Mouse (Mus musculus): Measurements from ENCODE around the gene Tmem214. TPM values are rescaled to one million over a fixed set of nuclear protein-coding genes. Genes with fewer than 3 reads are reported as not detected.

The Tmem214 gene
- total RNA-seq, 1 experiment from 2014 or later = 12.0 TPM

DNA sequence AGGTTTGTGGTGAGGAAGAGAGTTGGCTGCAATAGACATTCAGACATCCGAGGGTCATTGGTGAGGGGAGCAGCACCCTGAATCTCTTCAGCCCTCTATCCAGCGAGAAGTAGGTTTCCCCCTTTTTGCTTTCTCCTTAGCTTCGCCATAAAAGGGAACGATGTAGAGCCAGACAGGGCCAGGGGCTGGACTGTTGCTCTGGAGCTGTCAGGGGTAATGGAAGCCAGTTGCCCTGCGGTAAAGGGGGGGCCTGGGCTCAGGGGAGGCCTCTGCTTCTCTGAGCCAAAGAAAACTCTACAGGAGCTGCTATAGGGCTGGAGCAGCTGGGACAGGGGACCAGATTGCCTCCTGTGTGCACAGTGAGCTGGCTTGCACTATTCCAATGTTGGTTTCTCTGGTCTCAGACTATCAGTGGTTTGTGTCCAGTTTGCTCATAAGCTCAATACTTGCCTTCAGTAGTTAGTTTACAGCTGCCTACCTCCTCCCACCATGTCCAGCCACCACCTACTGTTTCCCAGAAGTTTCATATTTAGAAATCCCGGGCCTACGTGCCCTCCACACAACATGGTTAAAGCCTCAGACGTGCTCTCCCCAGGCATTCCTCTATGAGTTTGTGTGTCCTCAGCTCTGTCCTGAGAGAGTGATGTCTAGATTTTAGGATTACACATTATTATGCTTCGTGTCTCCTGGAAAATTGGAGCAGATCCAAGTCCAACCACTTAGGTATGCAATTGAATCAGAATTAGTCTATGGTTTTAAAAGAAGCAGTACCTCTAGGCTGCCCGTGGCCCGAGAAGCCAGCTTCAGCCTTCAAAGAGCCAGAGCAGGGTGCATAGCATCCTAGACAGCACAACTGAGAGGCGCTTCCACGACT is 40.9 kb downstream of the Tmem214 start:
- ATAC-seq (replicated peaks in 1 of 2; ENCODE audit: insufficient read depth in 1 of 2, low FRiP score in 2 of 2, low TSS enrichment in 1 of 2, low read depth in 1 of 2, poor library complexity in 2 of 2, severe bottlenecking in 2 of 2) = no peak

DNA sequence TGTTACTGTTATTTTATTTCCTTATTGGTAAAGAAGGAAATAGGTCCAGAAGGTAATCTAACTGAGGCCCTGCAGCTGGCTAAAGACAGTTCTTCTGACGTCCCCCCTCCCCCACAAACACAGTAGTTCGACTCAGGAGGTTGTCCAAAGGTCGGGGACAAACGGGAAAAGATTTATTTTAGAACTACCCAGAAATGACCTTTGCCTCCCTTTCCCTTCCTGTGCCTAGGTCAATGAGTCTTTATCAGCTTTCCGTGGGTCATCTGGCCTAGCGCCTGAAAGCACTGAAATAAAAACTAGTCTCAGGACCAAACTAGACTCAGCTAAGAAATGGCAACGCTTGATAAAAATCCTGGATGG is 41.5 kb downstream of the Tmem214 start:
- ATAC-seq (replicated peaks in 1 of 2; ENCODE audit: insufficient read depth in 1 of 2, low FRiP score in 2 of 2, low TSS enrichment in 1 of 2, low read depth in 1 of 2, poor library complexity in 2 of 2, severe bottlenecking in 2 of 2) = no peak

DNA sequence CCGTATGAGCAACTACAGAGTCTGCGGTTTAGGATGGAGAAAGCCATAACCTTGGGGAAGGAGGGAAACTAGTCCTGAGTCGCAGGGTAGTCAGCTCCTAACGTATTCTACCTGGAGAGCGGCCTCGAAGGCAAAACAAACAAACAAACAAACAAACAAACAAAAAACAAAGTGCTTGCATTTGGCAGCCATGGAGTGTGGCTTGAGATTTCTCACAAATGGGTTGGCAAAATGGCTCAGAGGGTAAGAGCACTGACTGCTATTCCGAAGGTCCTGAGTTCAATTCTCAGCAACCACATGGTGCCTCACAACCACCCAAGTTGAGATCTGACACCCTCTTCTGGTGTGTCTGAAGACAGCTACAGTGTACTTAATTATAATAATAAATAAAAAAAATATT is 42.1 kb downstream of the Tmem214 start:
- ATAC-seq (replicated peaks in 1 of 2; ENCODE audit: insufficient read depth in 1 of 2, low FRiP score in 2 of 2, low TSS enrichment in 1 of 2, low read depth in 1 of 2, poor library complexity in 2 of 2, severe bottlenecking in 2 of 2) = no peak

DNA sequence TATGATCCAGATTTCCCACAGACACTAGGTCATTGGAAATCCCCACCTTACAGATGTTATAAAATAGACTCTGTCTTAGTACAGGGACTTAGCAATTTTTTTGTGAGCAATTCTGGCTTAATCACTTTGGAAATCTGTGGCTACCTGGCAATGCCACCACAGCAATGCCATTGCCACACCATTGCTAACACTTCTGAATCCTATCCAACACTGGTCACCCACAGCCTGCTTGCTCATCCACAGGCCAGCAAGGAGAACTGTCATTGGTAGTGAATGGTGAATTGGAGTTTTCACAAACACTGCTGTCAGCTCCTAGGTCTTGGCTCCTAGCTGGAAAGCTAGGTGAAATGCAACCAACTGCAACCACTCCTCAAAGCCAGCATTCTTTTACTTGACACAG is 42.7 kb downstream of the Tmem214 start:
- no peak for ATAC-seq (replicated peaks in 1 of 2; ENCODE audit: insufficient read depth in 1 of 2, low FRiP score in 2 of 2, low TSS enrichment in 1 of 2, low read depth in 1 of 2, poor library complexity in 2 of 2, severe bottlenecking in 2 of 2)

DNA sequence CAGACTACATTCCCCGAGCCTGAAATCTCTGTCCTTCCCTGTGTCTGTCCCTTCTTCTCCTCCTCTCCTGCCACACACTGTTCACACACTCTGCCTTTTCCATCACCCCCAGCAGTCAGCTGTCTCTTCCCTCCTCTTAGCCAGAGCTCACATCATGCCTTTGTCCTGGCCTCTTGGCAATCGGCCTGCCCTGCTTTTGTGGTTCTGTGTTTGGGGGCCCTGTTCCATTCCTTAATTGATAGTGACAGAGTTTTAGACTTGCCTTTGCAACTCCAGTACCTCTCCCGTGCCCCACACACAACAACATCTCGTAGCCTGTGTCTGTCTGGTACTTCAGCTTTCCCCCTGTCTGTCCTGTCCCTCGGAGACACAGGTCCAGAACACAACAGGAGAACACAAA is 44.3 kb downstream of the Tmem214 start:
- ATAC-seq (replicated peaks in 1 of 2; ENCODE audit: insufficient read depth in 1 of 2, low FRiP score in 2 of 2, low TSS enrichment in 1 of 2, low read depth in 1 of 2, poor library complexity in 2 of 2, severe bottlenecking in 2 of 2) = no peak

DNA sequence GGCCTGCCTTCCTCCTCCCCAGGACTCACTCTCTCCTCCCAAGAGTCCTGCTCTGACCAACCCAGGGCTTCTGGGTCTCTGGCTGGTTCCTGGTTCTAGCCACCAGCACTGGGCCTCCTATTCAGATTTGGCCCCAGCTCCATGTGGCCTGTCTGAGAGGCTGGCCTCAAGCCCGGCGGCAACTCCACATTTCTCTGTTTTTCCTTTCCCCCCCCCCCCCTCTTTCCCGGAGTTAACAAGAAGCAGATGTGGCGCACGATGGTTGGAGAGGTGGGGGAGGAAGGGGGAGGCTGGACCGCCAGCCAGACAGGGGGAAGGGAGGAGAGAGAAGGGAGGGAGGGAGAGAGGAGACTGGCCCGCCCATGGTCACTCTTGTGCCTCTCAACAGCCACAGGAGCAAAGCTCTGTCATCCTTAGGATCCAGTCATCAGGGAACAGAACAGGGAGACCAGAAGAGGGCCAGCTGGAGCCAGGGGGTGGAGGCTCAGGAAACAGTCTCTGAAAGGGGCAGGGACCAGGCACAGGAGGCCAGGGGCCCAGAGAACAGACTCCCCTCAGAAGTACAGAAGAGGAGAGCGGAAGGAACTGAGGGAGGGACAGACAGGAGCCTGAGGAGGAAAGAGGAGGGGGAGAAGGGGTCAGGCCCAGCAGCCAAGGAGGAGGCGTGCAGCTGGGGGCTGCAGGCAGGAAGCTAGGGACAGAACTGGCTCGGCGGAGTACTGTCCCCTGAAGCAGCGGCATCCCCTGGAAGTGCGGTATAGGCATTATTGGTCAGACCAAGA is 45.4 kb downstream of the Tmem214 start, which contains the start of gene Emilin1:
Gene Emilin1 (plus strand): TSS at position 343 of the 782 bp plus-strand sequence.
- ATAC-seq (replicated peaks in 1 of 2; ENCODE audit: insufficient read depth in 1 of 2, low FRiP score in 2 of 2, low TSS enrichment in 1 of 2, low read depth in 1 of 2, poor library complexity in 2 of 2, severe bottlenecking in 2 of 2) = peak; percentile 25 to 39; a peak in 3 of 4 replicates

DNA sequence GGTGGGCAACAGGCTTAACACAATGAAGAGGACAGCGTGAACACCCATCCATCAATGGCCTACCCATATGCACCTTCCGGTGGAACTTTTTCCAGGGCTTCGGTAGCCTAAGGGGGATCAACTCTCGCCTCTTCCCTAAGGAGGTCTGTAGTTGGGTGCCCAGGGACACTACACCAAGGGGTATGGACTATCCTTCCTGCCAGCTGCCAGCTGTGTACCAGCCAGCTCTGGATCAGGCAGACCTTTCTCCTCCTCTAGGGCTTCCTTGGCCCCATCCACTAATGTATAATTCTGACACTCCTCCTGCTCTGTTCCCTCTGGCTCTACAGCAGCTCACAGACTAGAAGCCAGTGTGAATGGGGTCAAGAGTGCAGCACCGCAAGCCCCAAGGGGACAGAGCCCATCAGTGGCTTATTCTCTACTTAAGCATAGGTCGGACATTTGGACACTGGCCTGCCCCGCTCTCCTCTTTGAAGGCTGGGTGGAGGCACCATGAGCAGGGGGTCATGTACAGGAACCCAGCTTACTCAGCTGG is 46.4 kb downstream of the Tmem214 start:
- no peak for ATAC-seq (replicated peaks in 1 of 2; ENCODE audit: insufficient read depth in 1 of 2, low FRiP score in 2 of 2, low TSS enrichment in 1 of 2, low read depth in 1 of 2, poor library complexity in 2 of 2, severe bottlenecking in 2 of 2)

DNA sequence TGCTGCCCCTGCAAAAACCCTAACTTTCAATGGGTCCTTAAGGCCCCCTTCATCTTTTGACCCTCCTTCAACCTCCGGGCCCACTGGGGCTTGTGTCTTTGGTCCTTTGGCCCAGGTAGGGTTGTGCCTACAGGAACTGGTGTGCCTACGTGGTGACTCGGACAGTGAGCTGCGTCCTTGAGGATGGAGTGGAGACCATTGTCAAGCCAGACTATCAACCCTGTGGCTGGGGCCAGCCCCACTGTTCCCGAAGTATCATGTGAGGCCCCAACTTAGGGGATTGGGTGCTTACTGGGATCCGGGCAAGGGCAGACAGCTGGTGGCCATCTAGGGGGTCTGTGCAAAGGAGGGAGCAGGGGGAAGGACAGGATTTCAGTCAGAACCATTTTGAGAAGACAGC is 47.0 kb downstream of the Tmem214 start:
- no peak for ATAC-seq (replicated peaks in 1 of 2; ENCODE audit: insufficient read depth in 1 of 2, low FRiP score in 2 of 2, low TSS enrichment in 1 of 2, low read depth in 1 of 2, poor library complexity in 2 of 2, severe bottlenecking in 2 of 2)

DNA sequence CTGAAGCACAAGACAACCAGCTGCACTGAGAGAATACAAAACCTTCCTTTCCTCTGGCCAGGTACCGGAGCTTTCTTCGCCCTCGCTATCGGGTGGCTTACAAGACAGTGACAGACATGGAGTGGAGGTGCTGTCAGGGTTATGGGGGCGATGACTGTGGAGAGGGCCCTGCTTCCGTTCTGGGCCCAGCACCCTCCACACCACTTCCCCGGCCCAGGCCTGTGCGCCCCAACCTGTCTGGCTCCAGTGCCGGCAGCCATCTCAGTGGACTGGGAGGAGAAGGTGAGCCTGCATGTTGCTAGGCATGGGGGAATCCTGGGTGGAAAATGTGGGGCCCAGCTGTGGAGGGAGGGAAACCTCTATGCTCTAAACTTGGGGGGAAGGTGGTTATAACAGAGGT is 47.6 kb downstream of the Tmem214 start:
- ATAC-seq (replicated peaks in 1 of 2; ENCODE audit: insufficient read depth in 1 of 2, low FRiP score in 2 of 2, low TSS enrichment in 1 of 2, low read depth in 1 of 2, poor library complexity in 2 of 2, severe bottlenecking in 2 of 2) = no peak

DNA sequence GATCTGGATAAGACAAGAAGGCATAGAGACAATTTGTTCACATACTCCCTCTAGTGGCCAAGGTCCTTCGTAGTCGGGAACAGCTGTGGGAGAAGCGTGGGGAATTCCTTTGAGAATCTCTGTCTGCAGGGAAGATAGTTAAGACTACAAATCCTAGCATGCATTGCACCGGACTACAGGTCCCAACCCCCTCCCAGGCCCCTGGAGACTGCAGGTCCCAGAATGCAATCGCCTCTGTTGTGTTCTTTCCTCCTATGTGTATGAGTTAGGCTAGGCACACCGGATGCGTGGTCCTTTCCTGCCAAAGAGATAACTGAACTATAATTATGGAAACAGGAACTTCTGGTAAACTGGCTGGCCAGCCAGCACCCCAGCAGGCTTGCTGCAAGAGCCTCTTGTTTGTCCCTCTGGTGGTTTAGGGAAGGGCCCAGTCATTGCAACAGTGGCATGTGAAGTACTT is 48.2 kb downstream of the Tmem214 start:
- ATAC-seq (replicated peaks in 1 of 2; ENCODE audit: insufficient read depth in 1 of 2, low FRiP score in 2 of 2, low TSS enrichment in 1 of 2, low read depth in 1 of 2, poor library complexity in 2 of 2, severe bottlenecking in 2 of 2) = peak; percentile 58 to 59

DNA sequence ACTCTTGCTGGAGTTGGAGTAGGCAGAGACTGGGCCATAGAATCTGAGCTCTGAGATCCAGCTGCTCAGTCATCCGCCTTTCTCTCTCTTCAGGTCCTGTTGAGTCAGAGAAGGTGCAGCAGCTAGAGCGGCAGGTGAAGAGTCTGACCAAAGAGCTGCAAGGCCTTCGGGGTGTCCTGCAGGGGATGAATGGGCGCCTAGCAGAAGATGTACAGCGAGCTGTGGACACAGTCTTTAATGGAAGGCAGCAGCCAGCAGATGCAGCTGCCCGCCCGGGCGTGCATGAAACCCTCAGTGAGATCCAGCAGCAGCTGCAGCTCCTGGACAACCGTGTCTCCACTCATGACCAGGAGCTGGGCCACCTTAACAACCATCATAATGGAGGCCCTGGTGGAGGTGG is 49.0 kb downstream of the Tmem214 start:
- no peak for ATAC-seq (replicated peaks in 1 of 2; ENCODE audit: insufficient read depth in 1 of 2, low FRiP score in 2 of 2, low TSS enrichment in 1 of 2, low read depth in 1 of 2, poor library complexity in 2 of 2, severe bottlenecking in 2 of 2)

DNA sequence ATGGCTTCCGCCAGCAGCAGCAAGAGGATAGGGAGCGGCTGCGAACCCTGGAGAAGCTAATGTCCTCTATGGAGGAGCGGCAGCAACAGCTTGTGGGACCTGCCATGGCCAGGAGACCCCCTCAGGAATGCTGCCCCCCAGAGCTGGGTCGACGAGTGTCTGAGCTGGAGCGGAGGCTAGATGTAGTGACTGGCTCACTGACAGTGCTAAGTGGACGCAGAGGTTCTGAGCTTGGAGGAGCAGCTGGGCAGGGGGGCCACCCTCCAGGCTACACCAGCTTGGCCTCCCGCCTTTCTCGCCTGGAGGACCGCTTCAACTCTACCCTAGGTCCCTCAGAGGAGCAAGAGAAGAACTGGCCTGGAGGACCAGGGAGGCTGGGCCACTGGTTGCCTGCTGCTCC is 49.5 kb downstream of the Tmem214 start:
- ATAC-seq (replicated peaks in 1 of 2; ENCODE audit: insufficient read depth in 1 of 2, low FRiP score in 2 of 2, low TSS enrichment in 1 of 2, low read depth in 1 of 2, poor library complexity in 2 of 2, severe bottlenecking in 2 of 2) = no peak

DNA sequence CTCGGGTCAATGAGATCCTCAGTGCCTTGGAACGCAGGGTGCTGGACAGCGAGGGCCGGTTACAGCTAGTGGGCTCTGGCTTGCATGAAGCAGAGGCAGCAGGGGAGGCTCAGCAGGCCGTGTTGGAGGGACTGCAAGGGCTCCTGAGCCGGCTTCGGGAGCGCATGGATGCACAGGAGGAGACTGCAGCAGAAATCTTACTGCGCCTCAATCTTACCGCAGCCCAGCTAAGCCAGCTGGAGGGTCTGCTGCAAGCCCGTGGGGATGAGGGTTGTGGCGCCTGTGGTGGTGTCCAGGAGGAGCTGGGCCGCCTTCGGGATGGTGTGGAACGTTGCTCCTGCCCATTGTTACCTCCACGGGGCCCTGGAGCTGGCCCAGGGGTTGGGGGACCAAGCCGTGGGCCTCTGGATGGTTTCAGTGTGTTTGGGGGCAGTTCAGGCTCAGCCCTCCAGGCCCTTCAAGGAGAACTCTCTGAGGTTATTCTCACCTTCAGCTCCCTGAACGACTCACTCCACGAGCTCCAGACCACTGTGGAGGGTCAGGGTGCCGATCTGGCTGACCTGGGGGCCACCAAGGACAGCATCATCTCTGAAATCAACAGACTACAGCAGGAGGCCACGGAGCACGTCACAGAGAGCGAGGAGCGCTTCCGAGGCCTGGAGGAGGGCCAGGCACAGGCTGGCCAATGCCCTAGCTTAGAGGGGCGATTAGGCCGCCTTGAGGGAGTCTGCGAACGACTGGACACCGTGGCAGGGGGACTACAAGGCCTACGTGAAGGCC is 50.3 kb downstream of the Tmem214 start:
- no peak for ATAC-seq (replicated peaks in 1 of 2; ENCODE audit: insufficient read depth in 1 of 2, low FRiP score in 2 of 2, low TSS enrichment in 1 of 2, low read depth in 1 of 2, poor library complexity in 2 of 2, severe bottlenecking in 2 of 2)

DNA sequence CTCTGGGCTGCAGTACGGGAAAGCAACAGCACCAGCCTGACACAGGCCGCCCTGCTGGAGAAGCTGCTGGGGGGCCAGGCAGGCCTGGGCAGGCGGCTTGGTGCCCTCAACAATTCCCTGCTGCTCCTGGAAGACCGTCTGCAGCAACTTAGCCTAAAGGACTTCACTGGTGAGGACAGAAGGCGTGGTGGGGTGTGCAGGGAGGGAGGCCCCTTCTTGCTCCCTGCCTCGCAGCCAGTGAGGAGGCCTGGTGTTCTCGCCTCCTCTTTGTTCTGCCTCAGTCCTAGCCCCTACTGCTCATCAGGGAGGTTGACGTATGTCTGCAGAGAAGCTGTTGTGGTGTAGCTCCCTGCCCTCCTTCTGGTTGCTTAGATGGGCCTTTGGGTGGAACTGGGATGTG is 50.9 kb downstream of the Tmem214 start:
- no peak for ATAC-seq (replicated peaks in 1 of 2; ENCODE audit: insufficient read depth in 1 of 2, low FRiP score in 2 of 2, low TSS enrichment in 1 of 2, low read depth in 1 of 2, poor library complexity in 2 of 2, severe bottlenecking in 2 of 2)

DNA sequence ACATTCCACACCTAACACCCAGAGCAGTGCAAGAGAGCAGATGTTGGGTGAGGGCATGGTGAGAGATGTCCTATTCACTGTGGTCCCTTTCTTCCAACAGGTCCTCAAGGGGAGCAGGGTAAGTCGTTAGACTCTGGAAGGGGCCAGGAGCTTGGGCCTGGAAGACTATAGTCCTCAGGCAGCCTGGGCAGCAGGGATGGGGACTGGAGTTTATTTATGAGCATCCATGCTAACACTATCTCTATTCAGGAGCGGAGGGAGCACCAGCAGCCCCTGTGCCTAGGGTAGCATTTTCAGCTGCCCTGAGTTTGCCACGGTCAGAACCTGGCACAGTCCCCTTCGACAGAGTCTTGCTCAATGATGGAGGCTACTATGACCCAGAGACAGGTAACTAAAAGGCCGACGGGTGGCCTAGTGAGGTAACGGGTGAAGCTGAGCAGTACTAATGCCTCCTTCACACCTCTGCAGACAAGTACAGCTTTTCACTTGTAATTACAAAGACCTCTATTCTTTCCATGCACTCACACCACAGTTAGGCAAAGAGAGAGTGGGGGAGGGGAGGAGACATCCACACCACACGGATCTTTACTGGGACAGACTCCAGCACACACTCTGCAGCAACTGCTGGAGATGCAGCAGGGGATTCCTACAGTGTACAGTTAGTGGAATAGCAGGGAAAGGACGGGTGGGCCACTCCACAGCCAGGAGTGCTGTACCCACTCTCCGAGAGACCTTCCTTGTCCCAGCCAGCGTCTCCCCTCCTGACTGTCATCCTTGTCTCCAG is 52.2 kb downstream of the Tmem214 start:
- ATAC-seq (replicated peaks in 1 of 2; ENCODE audit: insufficient read depth in 1 of 2, low FRiP score in 2 of 2, low TSS enrichment in 1 of 2, low read depth in 1 of 2, poor library complexity in 2 of 2, severe bottlenecking in 2 of 2) = no peak

DNA sequence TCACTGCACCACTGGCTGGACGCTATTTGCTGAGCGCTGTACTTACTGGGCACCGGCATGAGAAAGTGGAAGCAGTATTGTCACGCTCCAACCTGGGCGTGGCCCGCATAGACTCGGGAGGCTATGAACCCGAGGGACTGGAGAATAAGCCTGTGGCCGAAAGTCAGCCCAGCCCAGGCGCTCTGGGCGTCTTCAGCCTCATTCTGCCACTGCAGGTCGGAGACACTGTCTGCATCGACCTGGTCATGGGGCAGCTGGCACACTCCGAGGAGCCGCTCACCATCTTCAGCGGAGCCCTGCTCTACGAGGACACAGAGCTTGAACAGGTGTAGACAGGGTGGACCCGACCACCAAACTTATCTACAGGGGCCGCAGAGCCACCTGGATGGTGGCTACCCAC is 52.8 kb downstream of the Tmem214 start:
- ATAC-seq (replicated peaks in 1 of 2; ENCODE audit: insufficient read depth in 1 of 2, low FRiP score in 2 of 2, low TSS enrichment in 1 of 2, low read depth in 1 of 2, poor library complexity in 2 of 2, severe bottlenecking in 2 of 2) = no peak
